Mouse (Mus musculus) C2C12 (cell line): Measurements from ENCODE around the gene Jmjd7. TPM values are rescaled to one million over a fixed set of nuclear protein-coding genes. Genes with fewer than 3 reads are reported as not detected.

ENCODE experiments used
- H3K27me3 ChIP-seq: one replicate; pipeline ENCODE4 v1.6.1; 2011; ENCODE audit not compliant: control insufficient read depth, insufficient read depth, insufficient read length
- H3K36me3 ChIP-seq: one replicate; pipeline ENCODE4 v1.6.1; 2011; ENCODE audit not compliant: control insufficient read depth, insufficient read depth
- H3K4me3 ChIP-seq: one replicate; pipeline ENCODE4 v1.5.1; 2011; ENCODE audit warnings: mild to moderate bottlenecking, control low read depth; ENCODE audit not compliant: poor library complexity, insufficient read depth, severe bottlenecking
- H3K79me2 ChIP-seq: one replicate; pipeline ENCODE4 v1.6.1; 2011; ENCODE audit not compliant: control insufficient read depth, insufficient read depth
- H3K79me3 ChIP-seq: one replicate; pipeline ENCODE4 v1.6.1; 2011; ENCODE audit warnings: low read depth, control low read depth
- H3ac ChIP-seq: one replicate; pipeline ENCODE3; 2011; ENCODE audit warnings: low read depth; ENCODE audit not compliant: control insufficient read depth, insufficient read length
- CEBPB ChIP-seq: IDR thresholded peaks from one replicate; pipeline ENCODE4 v1.6.1; 2011; ENCODE audit warnings: low read depth, mild to moderate bottlenecking, control low read depth, moderate library complexity
- CTCF ChIP-seq: IDR thresholded peaks from one replicate; pipeline ENCODE4 v1.5.1; 2011; ENCODE audit not compliant: control insufficient read depth, insufficient read depth, insufficient read length
- FOSL1 ChIP-seq: IDR thresholded peaks from one replicate; pipeline ENCODE4 v1.8.0; 2011; ENCODE audit warnings: mild to moderate bottlenecking, low read length; ENCODE audit not compliant: poor library complexity, insufficient read depth, severe bottlenecking
- MAX ChIP-seq: IDR thresholded peaks from one replicate; pipeline ENCODE4 v1.6.1; 2011; ENCODE audit warnings: mild to moderate bottlenecking, control low read depth
- MYOD1 ChIP-seq: IDR thresholded peaks from one replicate; pipeline ENCODE4 v1.6.1; 2011; ENCODE audit warnings: low read depth; ENCODE audit not compliant: control insufficient read depth, insufficient read length
- MYOG ChIP-seq: IDR thresholded peaks from one replicate; pipeline ENCODE4 v1.6.1; 2011; ENCODE audit not compliant: control insufficient read depth, insufficient read length; ENCODE audit errors: extremely low read depth
- USF1 ChIP-seq: IDR thresholded peaks from one replicate; pipeline ENCODE4 v1.6.1; 2011; ENCODE audit warnings: low read depth, mild to moderate bottlenecking, control low read depth, moderate library complexity
- polyA plus RNA-seq: library from polyadenylated mRNA; unstranded; fragments of >200 nt; fragmentation: generic; extraction: Trizol; gene quantifications from one replicate; pipeline ENCODE4 v1.2.1, GENCODE M21; 2012; ENCODE audit warnings: missing spikeins

Gene Jmjd7
- polyA plus RNA-seq, 1 experiment: 8.1 TPM

DNA sequence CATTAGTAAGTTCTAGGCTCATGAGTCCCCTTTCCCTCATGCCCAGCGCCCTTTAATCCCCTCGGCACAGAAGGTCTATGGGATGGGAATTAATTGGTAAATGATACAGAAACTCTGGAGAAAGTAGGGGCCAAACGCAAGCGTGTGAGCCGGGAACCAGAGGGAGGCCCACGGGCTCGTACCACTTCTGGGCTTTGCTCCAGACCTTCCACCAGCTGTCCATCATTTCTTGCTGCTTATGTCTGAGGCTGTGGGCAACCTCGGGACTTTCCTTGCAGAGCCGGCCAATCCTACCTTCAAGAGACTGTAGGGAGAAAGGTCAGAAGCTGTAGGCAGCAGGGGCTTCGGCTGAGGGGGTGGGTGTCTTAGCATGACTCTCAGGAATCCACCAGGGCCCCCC lies 28.6 kb downstream of the Jmjd7 start:
- Histone ChIP-seq H3K27me3 (peaks cover 58% of the 10 kb centered on the region), H3K4me3 (no peak overlapping the region), H3K79me3 (no peaks in the 10 kb centered on the region), H3ac (no peak overlapping the region), H3K79me2 (no peaks in the 10 kb centered on the region), H3K36me3 (no peaks in the 10 kb centered on the region)
- TF ChIP-seq MYOD1 (no peak), CTCF (no peak), USF1 (no peak), CEBPB (no peak), FOSL1 (no peak), MAX (no peak), MYOG (no peak)

DNA sequence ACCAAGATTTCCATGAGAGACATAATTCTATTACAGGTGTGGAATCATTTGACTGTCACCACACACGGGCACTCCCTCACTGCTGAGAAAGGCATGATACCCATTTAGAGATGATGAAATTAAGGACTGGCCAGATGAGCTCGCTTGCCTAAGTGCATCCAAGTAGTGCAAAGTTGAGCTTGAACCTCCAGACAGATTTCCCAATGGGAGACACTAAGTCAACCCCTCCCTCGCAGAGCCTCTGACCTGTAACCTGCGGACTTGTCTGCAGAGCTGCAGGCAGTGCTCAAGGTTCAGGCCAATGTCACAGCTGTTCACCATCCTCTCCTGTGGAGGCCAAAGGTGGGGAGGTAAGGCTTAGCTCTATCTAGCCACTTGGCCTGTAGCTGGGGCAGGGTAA lies 31.5 kb downstream of the Jmjd7 start:
- no peaks in the 10 kb centered on the region for H3K36me3 ChIP-seq
- no peaks in the 10 kb centered on the region for H3K79me3 ChIP-seq
- TF ChIP-seq USF1 (no peak), CEBPB (no peak), CTCF (no peak), MYOD1 (no peak)
- peaks cover 72% of the 10 kb centered on the region for H3K27me3 ChIP-seq
- H3ac ChIP-seq: no peak overlapping the region
- H3K79me2 ChIP-seq: no peaks in the 10 kb centered on the region
- H3K4me3 ChIP-seq: no peak overlapping the region

DNA sequence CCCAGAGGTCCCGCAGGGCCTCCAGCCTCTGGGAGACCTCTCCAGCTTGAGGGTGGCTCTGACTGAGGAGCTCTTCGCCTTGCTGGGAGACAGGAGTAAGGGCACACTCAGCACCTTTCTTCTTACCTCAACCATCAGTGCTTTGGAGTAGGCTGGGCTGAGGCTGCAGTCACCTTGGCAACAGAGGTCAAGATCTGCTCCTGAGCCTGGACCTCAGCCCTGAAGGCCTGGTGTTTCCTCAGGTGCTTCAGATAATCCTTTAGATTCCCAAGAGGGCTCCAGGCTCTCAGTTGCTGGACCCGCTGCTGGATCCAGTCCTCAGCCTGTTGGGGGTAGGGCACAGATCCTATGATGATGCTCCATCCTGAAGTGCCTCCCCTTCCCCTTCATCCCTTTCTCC lies 32.2 kb downstream of the Jmjd7 start:
- Histone ChIP-seq H3ac (no peak overlapping the region), H3K36me3 (no peaks in the 10 kb centered on the region), H3K79me3 (no peaks in the 10 kb centered on the region), H3K4me3 (no peak overlapping the region), H3K27me3 (peaks cover 76% of the 10 kb centered on the region), H3K79me2 (no peaks in the 10 kb centered on the region)
- no peak for TF ChIP-seq MYOD1

DNA sequence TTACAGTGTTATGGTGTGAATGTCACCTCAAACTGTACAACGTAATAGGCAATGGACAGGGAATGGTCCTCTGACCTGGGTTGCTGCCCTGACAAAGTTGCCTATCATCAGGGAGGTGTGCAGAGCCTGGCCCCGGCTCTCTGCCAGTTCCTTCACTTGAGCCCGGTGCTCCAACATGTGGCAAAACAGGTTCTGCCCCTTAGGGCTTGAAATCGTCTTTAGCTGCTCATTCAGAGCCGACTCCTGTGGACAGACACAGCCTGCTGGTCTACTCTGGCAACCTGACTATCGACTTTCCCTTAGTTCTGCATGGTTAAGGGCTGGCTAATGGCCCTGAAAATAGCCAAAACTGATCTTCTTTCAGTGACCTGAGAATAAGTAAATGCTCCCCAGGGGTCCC lies 32.9 kb downstream of the Jmjd7 start:
- H3K36me3 ChIP-seq: no peaks in the 10 kb centered on the region
- H3K79me3 ChIP-seq: no peaks in the 10 kb centered on the region
- TF ChIP-seq MYOD1: no peak
- TF ChIP-seq MAX: no peak
- no peak for TF ChIP-seq FOSL1
- no peak for TF ChIP-seq CTCF
- no peak for TF ChIP-seq CEBPB
- TF ChIP-seq MYOG: no peak
- TF ChIP-seq USF1: no peak
- no peak overlapping the region for H3ac ChIP-seq
- no peak overlapping the region for H3K4me3 ChIP-seq
- peaks cover 73% of the 10 kb centered on the region for H3K27me3 ChIP-seq
- no peaks in the 10 kb centered on the region for H3K79me2 ChIP-seq

DNA sequence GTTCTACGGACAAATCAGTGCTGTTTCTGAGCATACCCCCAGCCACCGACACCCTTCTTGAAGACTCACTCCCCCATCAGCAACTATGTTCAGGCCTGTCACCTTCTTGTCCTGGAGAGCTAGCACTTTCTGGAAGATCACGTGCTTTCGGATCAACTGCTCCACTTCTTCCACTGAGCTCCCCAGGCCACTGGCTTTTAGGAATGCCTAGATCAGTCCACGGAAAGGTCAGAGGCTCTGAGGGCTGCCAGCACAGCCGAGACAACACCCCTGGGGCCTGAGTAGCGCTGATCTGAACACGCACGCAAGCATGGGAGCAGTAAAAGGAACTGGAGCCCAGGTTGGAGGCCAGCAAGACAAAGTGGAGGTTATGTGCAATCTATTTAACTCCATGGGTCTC lies 33.4 kb downstream of the Jmjd7 start:
- no peak overlapping the region for H3ac ChIP-seq
- H3K4me3 ChIP-seq: no peak overlapping the region
- H3K27me3 ChIP-seq: peaks cover 69% of the 10 kb centered on the region
- H3K79me2 ChIP-seq: no peaks in the 10 kb centered on the region
- H3K36me3 ChIP-seq: no peaks in the 10 kb centered on the region
- no peaks in the 10 kb centered on the region for H3K79me3 ChIP-seq
- TF ChIP-seq MAX (no peak), FOSL1 (no peak), MYOG (no peak), MYOD1 (no peak), USF1 (no peak), CTCF (no peak), CEBPB (no peak)

DNA sequence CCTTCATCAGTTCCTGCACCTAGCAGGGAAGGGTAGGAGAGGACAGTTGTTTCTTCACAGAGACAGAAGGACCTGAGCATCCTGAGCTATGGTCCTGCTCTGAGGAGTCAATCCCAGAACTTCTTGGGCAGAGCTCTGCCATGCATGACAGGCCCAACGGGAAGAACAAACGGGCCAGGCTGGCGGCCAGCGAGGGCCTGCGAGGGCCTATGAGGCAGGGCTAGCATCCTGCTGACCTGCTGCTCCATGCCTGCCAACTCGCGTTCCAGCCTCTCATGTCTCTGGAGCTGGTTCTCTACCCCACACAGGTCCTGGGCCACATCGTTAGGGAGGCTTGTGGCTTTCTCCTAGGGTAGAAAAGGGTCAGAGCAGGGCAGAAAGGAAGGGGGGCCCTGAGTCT lies 35.0 kb downstream of the Jmjd7 start:
- Histone ChIP-seq H3K36me3 (no peaks in the 10 kb centered on the region), H3K4me3 (no peak overlapping the region)
- no peak for TF ChIP-seq USF1
- TF ChIP-seq MYOD1: no peak
- no peak for TF ChIP-seq FOSL1
- TF ChIP-seq CEBPB: no peak
- TF ChIP-seq CTCF: no peak
- TF ChIP-seq MYOG: no peak
- no peak for TF ChIP-seq MAX

More for the DNA sequence above, 35.0 kb downstream of the Jmjd7 start:
- H3ac ChIP-seq: no peak overlapping the region
- no peaks in the 10 kb centered on the region for H3K79me2 ChIP-seq
- H3K79me3 ChIP-seq: no peaks in the 10 kb centered on the region
- peaks cover 57% of the 10 kb centered on the region for H3K27me3 ChIP-seq
